Mouse (Mus musculus) MEL (cell line): ENCODE data around the gene Klhdc4.

ENCODE experiments used
- CTCF ChIP-seq, 3 experiments: IDR thresholded peaks in 2 of 3; conservative IDR thresholded peaks in 1 of 3; 2 replicates each; pipeline ENCODE4 v1.5.1; 2011 to 2012; ENCODE audit warnings: low read length in 3 of 3, low read depth in 2 of 3, mild to moderate bottlenecking in 2 of 3, improper control_type of control experiment in 1 of 3, inconsistent platforms in 1 of 3, mixed read lengths in 1 of 3, moderate library complexity in 1 of 3; ENCODE audit not compliant: control insufficient read depth in 1 of 3, insufficient read depth in 1 of 3, poor library complexity in 1 of 3, severe bottlenecking in 1 of 3
- GABPA ChIP-seq: IDR thresholded peaks from 2 replicates; pipeline ENCODE4 v1.6.1; 2012; ENCODE audit warnings: low read depth, mild to moderate bottlenecking, inconsistent platforms, low read length, improper control_type of control experiment, moderate library complexity
- KAT2A ChIP-seq: conservative IDR thresholded peaks from 2 replicates; pipeline ENCODE4 v1.6.1; 2012; ENCODE audit warnings: low read depth, low read length, improper control_type of control experiment, inconsistent platforms
- POLR2A ChIP-seq, 2 experiments: IDR thresholded peaks; 2 replicates each; pipeline ENCODE4 v1.6.1; 2011 to 2012; ENCODE audit warnings: low read length in 2 of 2, mild to moderate bottlenecking in 2 of 2, control low read depth in 1 of 2, improper control_type of control experiment in 1 of 2, low read depth in 1 of 2, moderate library complexity in 1 of 2; ENCODE audit not compliant: control insufficient read depth in 1 of 2, insufficient read depth in 1 of 2, poor library complexity in 1 of 2
- USF1 ChIP-seq: IDR thresholded peaks from 2 replicates; pipeline ENCODE4 v1.6.1; 2014; ENCODE audit warnings: low read depth, mild to moderate bottlenecking, inconsistent platforms, low read length, improper control_type of control experiment, moderate library complexity
- ZNF384 ChIP-seq: IDR thresholded peaks from 2 replicates; pipeline ENCODE4 v1.6.1; 2012; ENCODE audit warnings: low read depth, mild to moderate bottlenecking, inconsistent platforms, low read length, improper control_type of control experiment

DNA sequence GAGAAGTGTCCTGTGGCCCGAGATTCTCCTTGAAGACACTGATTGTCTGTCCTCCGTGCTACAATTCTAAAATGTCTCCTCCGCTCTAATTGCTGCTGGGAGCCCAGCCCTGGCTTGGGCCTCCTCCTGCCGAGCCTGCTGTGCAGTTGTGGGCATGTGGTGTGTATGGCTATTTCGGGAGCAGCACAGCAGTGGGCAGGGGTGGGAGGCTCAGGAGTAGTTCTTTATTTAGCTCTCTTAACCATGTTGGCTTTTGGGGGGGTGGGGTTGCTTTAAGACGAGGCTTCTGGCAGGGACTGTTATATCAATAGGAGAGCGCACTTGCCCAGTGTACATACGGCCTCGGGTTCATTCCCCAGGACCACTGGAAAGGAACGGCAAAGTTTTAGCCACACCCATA is 42.8 kb downstream of the Klhdc4 start:
- TF ChIP-seq CTCF (IDR thresholded peaks at IDR 0.05 in 2 of 3, conservative IDR thresholded peaks at IDR 0.05 in 1 of 3; ENCODE audit: control insufficient read depth in 1 of 3, insufficient read depth in 1 of 3, low read depth in 2 of 3, low read length in 3 of 3, poor library complexity in 1 of 3, severe bottlenecking in 1 of 3) (no peak), GABPA (no peak), ZNF384 (no peak), USF1 (no peak), KAT2A (no peak), POLR2A (IDR thresholded peaks at IDR 0.05; ENCODE audit: control insufficient read depth in 1 of 2, insufficient read depth in 1 of 2, low read depth in 1 of 2, low read length in 2 of 2, poor library complexity in 1 of 2) (no peak)
